Mouse (Mus musculus) hindbrain, embryonic 10.5 days (tissue): ENCODE results near the gene Bmp7. TPM values are rescaled to one million over a fixed set of nuclear protein-coding genes. Genes with fewer than 3 reads are reported as not detected.

Experiments
- DNase-seq: peaks from one replicate; pipeline ENCODE4 v3.0.0-alpha.2; 2017; ENCODE audit warnings: low spot score
- H3K27ac ChIP-seq: fragments of 300-500 bp; sonication (generic); 2 replicates; pipeline ENCODE4 v1.5.1; 2016; ENCODE audit warnings: mild to moderate bottlenecking, moderate library complexity
- H3K27me3 ChIP-seq: fragments of 300-500 bp; sonication (generic); 2 replicates; pipeline ENCODE4 v1.6.1; 2016; ENCODE audit warnings: mild to moderate bottlenecking; ENCODE audit not compliant: poor library complexity, insufficient read depth, severe bottlenecking
- H3K36me3 ChIP-seq: fragments of 300-500 bp; sonication (generic); 2 replicates; pipeline ENCODE4 v1.6.1; 2016; ENCODE audit warnings: mild to moderate bottlenecking, moderate library complexity
- H3K4me1 ChIP-seq: fragments of 300-500 bp; sonication (generic); replicated peaks from 2 replicates; pipeline ENCODE4 v1.6.1; 2016; ENCODE audit warnings: mild to moderate bottlenecking
- H3K4me3 ChIP-seq: fragments of 300-500 bp; sonication (generic); 2 replicates; pipeline ENCODE4 v1.5.1; 2016; ENCODE audit warnings: mild to moderate bottlenecking, moderate library complexity
- H3K9me3 ChIP-seq: fragments of 300-500 bp; sonication (generic); 2 replicates; pipeline ENCODE4 v1.6.1; 2016; ENCODE audit warnings: mild to moderate bottlenecking, moderate library complexity
- WGBS: fragments of 180-500 bp; shearing (Covaris S2); methylation state at CpG from one replicate; pipeline ENCODE4 v1.1.7; 2016; 5-methylcytosine and 5-hydroxymethylcytosine counted together
- polyA plus RNA-seq: library from polyadenylated mRNA; unstranded; fragments of >200 nt; fragmentation: Nextera tagmentation; extraction: Ambion mirVana; gene quantifications from 2 replicates; pipeline ENCODE4 v1.2.1, GENCODE M21; 2016

Gene Bmp7
- polyA plus RNA-seq, 1 experiment from 2014 or later, result 12.9 TPM

GRCm38 (mm10) chr2:172923198-172923597, 16.9 kb downstream of the Bmp7 start:
- 89% methylated on average over 7 of the region's 7 CpGs for WGBS
- no peak overlapping the region for H3K27ac ChIP-seq
- no peaks in the 10 kb centered on the region for H3K36me3 ChIP-seq
- no peak for DNase-seq
- peaks cover 8% of the 10 kb centered on the region; the same call in 1 of the 2 replicates for H3K27me3 ChIP-seq
- no peaks in the 10 kb centered on the region for H3K9me3 ChIP-seq
- peaks cover 30% of the 10 kb centered on the region for H3K4me1 ChIP-seq
- no peak overlapping the region for H3K4me3 ChIP-seq

GRCm38 (mm10) chr2:172922597-172922996, 17.5 kb downstream of the Bmp7 start:
- H3K9me3 ChIP-seq, result no peaks in the 10 kb centered on the region
- no peak overlapping the region for H3K4me3 ChIP-seq
- no peaks in the 10 kb centered on the region for H3K36me3 ChIP-seq
- no peak for DNase-seq
- H3K27me3 ChIP-seq, result 0 out of 2 replicates have a peak, but pooled peaks cover 3% of the 10 kb centered on the region
- WGBS, result 62% methylated on average over 5 of the region's 5 CpGs
- peaks cover 30% of the 10 kb centered on the region for H3K4me1 ChIP-seq
- no peak overlapping the region for H3K27ac ChIP-seq

- no peak for DNase-seq
- H3K9me3 ChIP-seq, result no peaks in the 10 kb centered on the region
- H3K4me1 ChIP-seq, result peaks cover 36% of the 10 kb centered on the region
- no peak overlapping the region for H3K27ac ChIP-seq
- peaks cover 4% of the 10 kb centered on the region; the same call in 1 of the 2 replicates for H3K27me3 ChIP-seq
- 87% methylated on average over 14 of the region's 14 CpGs for whole genome bisulfite sequencing
- no peak overlapping the region for H3K4me3 ChIP-seq
- no peaks in the 10 kb centered on the region; the same call in 1 of the 2 replicates for H3K36me3 ChIP-seq
These were observed 26.1 kb downstream of the Bmp7 start for GRCm38 (mm10) chr2:172914018-172914417.

- WGBS, result 37% methylated on average over 5 of the region's 5 CpGs
These were observed 28.4 kb downstream of the Bmp7 start for GRCm38 (mm10) chr2:172911715-172912114.

GRCm38 (mm10) chr2:172911157-172911556, 29.0 kb downstream of the Bmp7 start:
- H3K4me1 ChIP-seq, result peaks cover 52% of the 10 kb centered on the region
- no peak overlapping the region for H3K4me3 ChIP-seq
- H3K36me3 ChIP-seq, result no peaks in the 10 kb centered on the region; the same call in 1 of the 2 replicates
- peaks cover 4% of the 10 kb centered on the region; the same call in 1 of the 2 replicates for H3K27me3 ChIP-seq
- 61% methylated on average over 6 of the region's 6 CpGs for WGBS
- peak overlapping the region; percentile 64 for H3K27ac ChIP-seq
- no peaks in the 10 kb centered on the region for H3K9me3 ChIP-seq
- no peak for DNase-seq

More at GRCm38 (mm10) chr2:172911715-172912114, 28.4 kb downstream of the Bmp7 start:
- Histone ChIP-seq H3K4me3 (no peak overlapping the region), H3K27ac (peak overlapping the region; percentile 64), H3K4me1 (peaks cover 46% of the 10 kb centered on the region), H3K36me3 (no peaks in the 10 kb centered on the region; the same call in 1 of the 2 replicates), H3K27me3 (peaks cover 4% of the 10 kb centered on the region; the same call in 1 of the 2 replicates), H3K9me3 (no peaks in the 10 kb centered on the region)
- DNase-seq, result no peak

GRCm38 (mm10) chr2:172909463-172909862, 30.7 kb downstream of the Bmp7 start:
- H3K9me3 ChIP-seq, result no peaks in the 10 kb centered on the region
- 47% methylated on average over 6 of the region's 6 CpGs for WGBS
- no peaks in the 10 kb centered on the region for H3K36me3 ChIP-seq
- H3K4me1 ChIP-seq, result peaks cover 53% of the 10 kb centered on the region
- DNase-seq, result no peak
- H3K27me3 ChIP-seq, result peaks cover 4% of the 10 kb centered on the region; the same call in 1 of the 2 replicates
- no peak overlapping the region for H3K27ac ChIP-seq
- no peak overlapping the region for H3K4me3 ChIP-seq

GRCm38 (mm10) chr2:172906146-172906545, 34.0 kb downstream of the Bmp7 start:
- Histone ChIP-seq H3K4me3 (no peak overlapping the region), H3K27me3 (0 out of 2 replicates have a peak, but pooled peaks cover 4% of the 10 kb centered on the region), H3K9me3 (no peaks in the 10 kb centered on the region), H3K4me1 (peaks cover 45% of the 10 kb centered on the region), H3K36me3 (no peaks in the 10 kb centered on the region), H3K27ac (no peak overlapping the region)
- WGBS, result 73% methylated on average over 9 of the region's 9 CpGs
- DNase-seq, result no peak

- Histone ChIP-seq H3K27me3 (0 out of 2 replicates have a peak, but pooled peaks cover 1% of the 10 kb centered on the region), H3K4me1 (peaks cover 41% of the 10 kb centered on the region), H3K27ac (no peak overlapping the region), H3K4me3 (no peak overlapping the region), H3K36me3 (no peaks in the 10 kb centered on the region), H3K9me3 (no peaks in the 10 kb centered on the region)
- no peak for DNase-seq
- 93% methylated on average over 5 of the region's 5 CpGs for WGBS
These were observed 35.1 kb downstream of the Bmp7 start for GRCm38 (mm10) chr2:172905057-172905456.

- Histone ChIP-seq H3K4me3 (no peak overlapping the region), H3K36me3 (no peaks in the 10 kb centered on the region), H3K4me1 (peaks cover 37% of the 10 kb centered on the region), H3K27me3 (no peaks in the 10 kb centered on the region), H3K27ac (no peak overlapping the region), H3K9me3 (no peaks in the 10 kb centered on the region)
- 87% methylated on average over 6 of the region's 6 CpGs for WGBS
- no peak for DNase-seq
These were observed 35.5 kb downstream of the Bmp7 start for GRCm38 (mm10) chr2:172904614-172905013.

- H3K4me3 ChIP-seq, result no peak overlapping the region
- WGBS, result 85% methylated on average over 8 of the region's 8 CpGs
- H3K36me3 ChIP-seq, result 0 out of 2 replicates have a peak, but pooled peaks cover 5% of the 10 kb centered on the region
- no peak for DNase-seq
- no peaks in the 10 kb centered on the region for H3K27me3 ChIP-seq
- no peak overlapping the region for H3K27ac ChIP-seq
- peaks cover 2% of the 10 kb centered on the region for H3K9me3 ChIP-seq
- H3K4me1 ChIP-seq, result peaks cover 26% of the 10 kb centered on the region
These were observed 36.6 kb downstream of the Bmp7 start for GRCm38 (mm10) chr2:172903523-172903922.

GRCm38 (mm10) chr2:172900954-172901701, 39.0 kb downstream of the Bmp7 start:
- no peak for DNase-seq
- peaks cover 10% of the 10 kb centered on the region for H3K9me3 ChIP-seq
- H3K4me3 ChIP-seq, result no peak overlapping the region
- no peaks in the 10 kb centered on the region for H3K27me3 ChIP-seq
- H3K4me1 ChIP-seq, result peaks cover 11% of the 10 kb centered on the region
- no peak overlapping the region for H3K27ac ChIP-seq
- H3K36me3 ChIP-seq, result 0 out of 2 replicates have a peak, but pooled peaks cover 9% of the 10 kb centered on the region
- 75% methylated on average over 10 of the region's 10 CpGs for WGBS

- Histone ChIP-seq H3K9me3 (no peaks in the 10 kb centered on the region), H3K27me3 (no peaks in the 10 kb centered on the region)
- WGBS, result 82% methylated on average over 15 of the region's 15 CpGs
These were observed 50.2 kb downstream of the Bmp7 start for GRCm38 (mm10) chr2:172889756-172890443.

GRCm38 (mm10) chr2:172889222-172889621, 50.9 kb downstream of the Bmp7 start:
- no peak for DNase-seq
- Histone ChIP-seq H3K36me3 (peaks cover 12% of the 10 kb centered on the region), H3K9me3 (no peaks in the 10 kb centered on the region), H3K27ac (no peak overlapping the region), H3K4me3 (no peak overlapping the region), H3K4me1 (peaks cover 31% of the 10 kb centered on the region), H3K27me3 (no peaks in the 10 kb centered on the region)
- WGBS, result 66% methylated on average over 12 of the region's 12 CpGs

More at GRCm38 (mm10) chr2:172889756-172890443, 50.2 kb downstream of the Bmp7 start:
- no peak overlapping the region for H3K4me3 ChIP-seq
- H3K4me1 ChIP-seq, result peaks cover 31% of the 10 kb centered on the region
- H3K27ac ChIP-seq, result no peak overlapping the region
- DNase-seq, result no peak
- H3K36me3 ChIP-seq, result peaks cover 12% of the 10 kb centered on the region
